Mouse (Mus musculus): ENCODE results near the gene Mmaa.

Gene Mmaa

GRCm38 (mm10) chr8:79294610-79295275 lies at the start of gene Mmaa:
Gene Mmaa (minus strand): TSS chr8:79294937.
- peak; percentile 97 for DNase-seq

- DNase-seq, result no peak
These were observed 46.5 kb upstream of the Mmaa start for GRCm38 (mm10) chr8:79341236-79341635.

GRCm38 (mm10) chr8:79339555-79339954 lies 44.8 kb upstream of the Mmaa start:
- DNase-seq, result no peak

GRCm38 (mm10) chr8:79338619-79339018 lies 43.9 kb upstream of the Mmaa start:
- DNase-seq, result peak; percentile 26

- DNase-seq, result no peak
These were observed 37.6 kb upstream of the Mmaa start for GRCm38 (mm10) chr8:79332109-79332900.

- no peak for DNase-seq
These were observed 36.8 kb upstream of the Mmaa start for GRCm38 (mm10) chr8:79331571-79331970.

- DNase-seq, result no peak
These were observed 36.3 kb upstream of the Mmaa start for GRCm38 (mm10) chr8:79331017-79331416.

- DNase-seq, result no peak
These were observed 35.0 kb upstream of the Mmaa start for GRCm38 (mm10) chr8:79329735-79330134.

GRCm38 (mm10) chr8:79329182-79329581 lies 34.4 kb upstream of the Mmaa start:
- no peak for DNase-seq

- no peak for DNase-seq
These were observed 30.8 kb upstream of the Mmaa start for GRCm38 (mm10) chr8:79325510-79325909.

GRCm38 (mm10) chr8:79324928-79325327 lies 30.2 kb upstream of the Mmaa start:
- DNase-seq, result no peak

GRCm38 (mm10) chr8:79324036-79324435 lies 29.3 kb upstream of the Mmaa start:
- no peak for DNase-seq

- no peak for DNase-seq
These were observed 28.4 kb upstream of the Mmaa start for GRCm38 (mm10) chr8:79323121-79323520.

GRCm38 (mm10) chr8:79310801-79311200 lies 16.1 kb upstream of the Mmaa start:
- no peak for DNase-seq

- no peak for DNase-seq
These were observed 11.2 kb upstream of the Mmaa start for GRCm38 (mm10) chr8:79305941-79306340.

- DNase-seq, result no peak
These were observed 6.8 kb upstream of the Mmaa start for GRCm38 (mm10) chr8:79301548-79301947.

- no peak for DNase-seq
These were observed 5.0 kb upstream of the Mmaa start for GRCm38 (mm10) chr8:79299704-79300103.

- DNase-seq, result peak; percentile 64
These were observed 3.0 kb upstream of the Mmaa start for GRCm38 (mm10) chr8:79297763-79298162.

GRCm38 (mm10) chr8:79295276-79296105 lies 754 bp upstream of the Mmaa start:
- no peak for DNase-seq

GRCm38 (mm10) chr8:79293841-79294240 lies 896 bp downstream of the Mmaa start:
- DNase-seq, result no peak

GRCm38 (mm10) chr8:79292712-79293264 lies 1.9 kb downstream of the Mmaa start:
- DNase-seq, result no peak

- DNase-seq, result no peak
These were observed 5.1 kb downstream of the Mmaa start for GRCm38 (mm10) chr8:79289592-79289991.

- DNase-seq, result no peak
These were observed 6.1 kb downstream of the Mmaa start for GRCm38 (mm10) chr8:79288681-79289080.
